Mouse (Mus musculus): ENCODE measurements around the gene Rab17.

DNA sequence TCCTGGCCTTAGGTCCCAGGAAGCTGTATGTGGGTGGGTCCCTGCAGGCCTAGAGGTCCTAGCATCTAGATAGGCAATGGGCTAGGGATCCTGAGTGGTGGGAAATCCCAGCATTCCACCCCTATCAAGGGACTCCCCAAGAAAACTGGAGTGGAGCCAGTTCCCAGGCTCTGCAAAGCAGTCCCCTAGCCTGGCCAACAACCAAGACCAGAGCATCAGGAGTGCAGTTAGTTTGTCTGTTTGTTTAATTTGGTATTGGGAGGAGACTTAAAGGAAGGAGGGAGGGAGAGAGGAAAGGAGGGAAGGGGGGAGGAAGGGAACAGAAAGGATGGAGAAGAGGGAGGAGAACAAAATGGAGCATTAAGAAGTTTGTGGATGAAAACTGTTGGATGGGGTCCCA lies 60.3 kb downstream of the Rab17 start:
- no peak for TF ChIP-seq CTCF (IDR thresholded peaks at IDR 0.05; ENCODE audit: low read depth, low read length)
- no peak for TF ChIP-seq POLR2A (IDR thresholded peaks at IDR 0.05; ENCODE audit: extremely low read depth, insufficient read depth, low read length)

Measured in liver, adult 2 months (tissue).